Mouse (Mus musculus) brain, embryonic 14.5 days (tissue): Measurements from ENCODE around the gene Cxcr6.

Experiments used
- CTCF ChIP-seq: fragments of 200-500 bp; IDR thresholded peaks from 2 replicates; pipeline ENCODE4 v1.5.1; 2012; ENCODE audit warnings: inconsistent platforms, mild to moderate bottlenecking, moderate library complexity, borderline replicate concordance; ENCODE audit not compliant: insufficient read depth, insufficient read length; ENCODE audit errors: extremely low read depth
- POLR2A ChIP-seq: fragments of 200-500 bp; IDR thresholded peaks from 2 replicates; pipeline ENCODE4 v1.6.1; 2012; ENCODE audit warnings: mild to moderate bottlenecking, inconsistent platforms, borderline replicate concordance; ENCODE audit not compliant: poor library complexity, insufficient read depth, insufficient read length, severe bottlenecking; ENCODE audit errors: extremely low read depth

- no peak for TF ChIP-seq CTCF
- TF ChIP-seq POLR2A, result no peak
These were observed 48.9 kb upstream of the Cxcr6 start for GRCm38 (mm10) chr9:123757326-123757725.
